Mouse (Mus musculus): ENCODE results near the gene Park7.

- TF ChIP-seq EP300 (optimal IDR thresholded peaks at IDR 0.05) (no peak), CTCF (IDR thresholded peaks at IDR 0.05; ENCODE audit: low read depth) (no peak)
Observed at GRCm38 (mm10) chr4:150887903-150888302, 26.3 kb downstream of the Park7 start.

Data from stomach, postnatal 0 days (tissue).